Mouse (Mus musculus): ENCODE measurements around the gene Rel. TPM values are rescaled to one million over a fixed set of nuclear protein-coding genes. Genes with fewer than 3 reads are reported as not detected.
A peak's percentile ranks its signal among the peaks of the same experiment; 100 is the strongest.

The Rel gene
- polyA plus RNA-seq, 1 experiment from 2014 or later: 0.68 TPM

DNA sequence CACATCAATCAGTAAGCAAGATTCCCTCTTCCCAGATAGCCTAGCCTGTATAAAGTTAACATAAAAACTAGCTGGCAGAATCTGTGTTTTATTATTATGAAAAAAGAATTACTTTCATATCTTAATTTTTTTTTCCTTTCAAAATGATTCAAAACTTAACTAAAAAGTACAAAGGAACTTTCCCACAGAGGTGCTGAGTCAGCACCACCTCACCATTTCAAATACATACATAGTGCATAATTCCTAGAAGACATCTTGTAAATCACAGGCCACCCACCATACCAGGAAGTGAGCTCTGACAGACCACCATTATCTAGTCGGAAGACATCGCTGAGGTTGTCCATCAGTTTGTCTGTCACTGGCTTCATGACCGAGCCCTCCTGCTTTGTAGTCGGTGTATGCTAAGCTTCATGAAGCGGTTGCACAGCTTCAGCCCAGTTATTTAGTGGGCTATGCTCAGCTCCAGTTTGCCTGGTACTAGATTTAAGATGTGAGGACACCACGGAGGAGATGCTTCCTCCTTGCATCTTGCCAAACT, 36.0 kb downstream of the Rel start:
- Histone ChIP-seq H3K9me3 (replicated peaks; ENCODE audit: control insufficient read depth, low read length) (no peaks in the 10 kb centered on the region), H3K27me3 (ENCODE audit: control insufficient read depth, insufficient read depth, low read depth, low read length) (no peaks in the 10 kb centered on the region), H3K27ac (ENCODE audit: low read length) (no peak overlapping the region), H3K4me1 (ENCODE audit: control insufficient read depth, low read depth, low read length) (no peaks in the 10 kb centered on the region), H3K4me3 (ENCODE audit: low read depth, low read length) (no peak overlapping the region), H3K9ac (ENCODE audit: low read depth, low read length) (no peak overlapping the region), H3K36me3 (ENCODE audit: control insufficient read depth, insufficient read depth) (no peaks in the 10 kb centered on the region), H3K4me2 (ENCODE audit: low read depth, low read length) (no peak overlapping the region)
- 73% methylated on average over 6 of the region's 6 CpGs for WGBS (ENCODE audit: insufficient replicate concordance)
- ATAC-seq (ENCODE audit: low read depth): no peak

DNA sequence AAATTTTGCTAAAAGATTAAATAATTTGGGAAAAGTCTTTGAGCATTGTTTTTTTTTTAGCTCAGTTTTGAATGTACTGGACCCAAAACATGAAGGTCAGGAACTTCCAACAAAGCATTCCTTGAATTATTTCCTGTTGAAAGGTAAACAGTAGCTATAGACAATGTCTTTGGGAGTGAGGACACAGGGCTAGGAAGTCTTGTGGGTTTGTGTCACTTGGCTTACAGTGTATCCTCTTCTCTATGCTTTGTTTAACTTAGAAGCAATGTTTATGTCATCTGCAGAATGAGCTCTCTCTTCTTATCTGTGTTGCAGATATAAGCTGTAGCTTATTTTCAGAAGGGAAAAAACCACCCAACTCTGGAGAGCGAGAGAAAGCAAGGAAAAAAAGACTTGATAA, 37.9 kb downstream of the Rel start:
- H3K27me3 ChIP-seq (ENCODE audit: control insufficient read depth, insufficient read depth, low read depth, low read length): no peaks in the 10 kb centered on the region
- no peak overlapping the region for H3K4me2 ChIP-seq (ENCODE audit: low read depth, low read length)
- no peaks in the 10 kb centered on the region for H3K4me1 ChIP-seq (ENCODE audit: control insufficient read depth, low read depth, low read length)
- H3K27ac ChIP-seq (ENCODE audit: low read length): no peak overlapping the region
- no peaks in the 10 kb centered on the region for H3K9me3 ChIP-seq (replicated peaks; ENCODE audit: control insufficient read depth, low read length)
- no peak overlapping the region for H3K4me3 ChIP-seq (ENCODE audit: low read depth, low read length)
- H3K36me3 ChIP-seq (ENCODE audit: control insufficient read depth, insufficient read depth): no peaks in the 10 kb centered on the region
- H3K9ac ChIP-seq (ENCODE audit: low read depth, low read length): no peak overlapping the region
- no peak for ATAC-seq (ENCODE audit: low read depth)
- WGBS (ENCODE audit: insufficient replicate concordance): 33% methylated on average over 1 of the region's 1 CpGs

DNA sequence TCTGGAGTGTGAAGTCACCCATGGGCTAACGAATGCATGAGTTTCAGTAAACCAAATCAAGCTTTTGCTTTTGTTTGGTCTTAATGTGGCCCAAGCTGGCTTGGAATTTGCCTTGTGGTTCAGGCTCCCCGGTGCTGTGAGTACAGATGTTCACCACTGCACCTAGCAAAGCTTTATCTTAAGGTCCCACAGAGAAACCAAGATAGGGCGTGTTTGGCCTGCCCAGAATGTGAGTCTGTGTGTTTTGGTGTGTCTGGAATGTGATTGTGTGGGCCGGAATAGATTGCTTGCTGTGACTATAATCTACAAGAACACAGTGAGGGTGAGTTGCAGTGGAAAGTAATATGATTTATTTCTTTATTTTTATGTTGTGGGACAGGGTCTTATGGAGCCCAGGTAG, 40.6 kb downstream of the Rel start:
- H3K27ac ChIP-seq (ENCODE audit: low read length): no peak overlapping the region
- no peaks in the 10 kb centered on the region for H3K27me3 ChIP-seq (ENCODE audit: control insufficient read depth, insufficient read depth, low read depth, low read length)
- no peaks in the 10 kb centered on the region for H3K9me3 ChIP-seq (replicated peaks; ENCODE audit: control insufficient read depth, low read length)
- H3K4me2 ChIP-seq (ENCODE audit: low read depth, low read length): no peak overlapping the region
- H3K9ac ChIP-seq (ENCODE audit: low read depth, low read length): no peak overlapping the region
- WGBS (ENCODE audit: insufficient replicate concordance): 33% methylated on average over 4 of the region's 4 CpGs
- H3K4me3 ChIP-seq (ENCODE audit: low read depth, low read length): no peak overlapping the region
- ATAC-seq (ENCODE audit: low read depth): 0 out of 2 replicates have a peak, but pooled peaks have one; percentile 41
- H3K36me3 ChIP-seq (ENCODE audit: control insufficient read depth, insufficient read depth): no peaks in the 10 kb centered on the region
- no peaks in the 10 kb centered on the region for H3K4me1 ChIP-seq (ENCODE audit: control insufficient read depth, low read depth, low read length)

DNA sequence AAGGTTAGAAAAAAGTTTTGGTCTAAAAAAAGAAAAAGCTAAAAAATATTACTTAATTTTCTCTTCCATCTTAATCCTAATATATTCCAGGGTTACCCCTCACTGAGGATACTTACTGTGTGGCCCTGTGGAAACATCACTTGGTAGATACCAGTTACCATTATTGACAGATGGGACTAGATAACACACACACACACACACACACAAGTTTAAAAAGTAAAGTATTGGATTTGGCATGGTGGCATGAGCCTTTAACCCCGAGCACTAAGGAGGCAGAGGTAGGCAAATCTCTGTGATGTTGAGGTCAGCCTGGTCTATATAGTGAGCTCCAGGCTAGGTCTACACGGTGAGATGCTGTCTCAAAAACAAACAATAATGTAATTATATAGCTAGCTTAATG, 42.6 kb downstream of the Rel start:
- H3K27me3 ChIP-seq (ENCODE audit: control insufficient read depth, insufficient read depth, low read depth, low read length): no peaks in the 10 kb centered on the region
- no peak overlapping the region for H3K9ac ChIP-seq (ENCODE audit: low read depth, low read length)
- no peaks in the 10 kb centered on the region for H3K36me3 ChIP-seq (ENCODE audit: control insufficient read depth, insufficient read depth)
- no peaks in the 10 kb centered on the region for H3K9me3 ChIP-seq (replicated peaks; ENCODE audit: control insufficient read depth, low read length)
- no peaks in the 10 kb centered on the region for H3K4me1 ChIP-seq (ENCODE audit: control insufficient read depth, low read depth, low read length)
- H3K27ac ChIP-seq (ENCODE audit: low read length): no peak overlapping the region
- 75% methylated on average over 2 of the region's 2 CpGs for WGBS (ENCODE audit: insufficient replicate concordance)
- H3K4me3 ChIP-seq (ENCODE audit: low read depth, low read length): no peak overlapping the region
- ATAC-seq (ENCODE audit: low read depth): no peak
- H3K4me2 ChIP-seq (ENCODE audit: low read depth, low read length): no peak overlapping the region

- no peak overlapping the region for H3K4me2 ChIP-seq (ENCODE audit: low read depth, low read length)
- no peak overlapping the region for H3K27ac ChIP-seq (ENCODE audit: low read length)
- H3K27me3 ChIP-seq (ENCODE audit: control insufficient read depth, insufficient read depth, low read depth, low read length): no peaks in the 10 kb centered on the region
- no peaks in the 10 kb centered on the region for H3K4me1 ChIP-seq (ENCODE audit: control insufficient read depth, low read depth, low read length)
- WGBS (ENCODE audit: insufficient replicate concordance): 73% methylated on average over 2 of the region's 2 CpGs
- no peak overlapping the region for H3K4me3 ChIP-seq (ENCODE audit: low read depth, low read length)
- no peak overlapping the region for H3K9ac ChIP-seq (ENCODE audit: low read depth, low read length)
- no peak for ATAC-seq (ENCODE audit: low read depth)
- H3K36me3 ChIP-seq (ENCODE audit: control insufficient read depth, insufficient read depth): no peaks in the 10 kb centered on the region
- no peaks in the 10 kb centered on the region for H3K9me3 ChIP-seq (replicated peaks; ENCODE audit: control insufficient read depth, low read length)
These were observed 44.3 kb downstream of the Rel start for GRCm38 (mm10) chr11:23726441-23726840.

GRCm38 (mm10) chr11:23725850-23726249, 44.9 kb downstream of the Rel start:
- no peaks in the 10 kb centered on the region for H3K27me3 ChIP-seq (ENCODE audit: control insufficient read depth, insufficient read depth, low read depth, low read length)
- H3K4me2 ChIP-seq (ENCODE audit: low read depth, low read length): no peak overlapping the region
- H3K9ac ChIP-seq (ENCODE audit: low read depth, low read length): no peak overlapping the region
- H3K4me3 ChIP-seq (ENCODE audit: low read depth, low read length): no peak overlapping the region
- H3K9me3 ChIP-seq (replicated peaks; ENCODE audit: control insufficient read depth, low read length): no peaks in the 10 kb centered on the region
- ATAC-seq (ENCODE audit: low read depth): no peak
- no peaks in the 10 kb centered on the region for H3K4me1 ChIP-seq (ENCODE audit: control insufficient read depth, low read depth, low read length)
- no peaks in the 10 kb centered on the region; the same call in 1 of the 2 replicates for H3K36me3 ChIP-seq (ENCODE audit: control insufficient read depth, insufficient read depth)
- 84% methylated on average over 2 of the region's 2 CpGs for WGBS (ENCODE audit: insufficient replicate concordance)
- H3K27ac ChIP-seq (ENCODE audit: low read length): no peak overlapping the region

DNA sequence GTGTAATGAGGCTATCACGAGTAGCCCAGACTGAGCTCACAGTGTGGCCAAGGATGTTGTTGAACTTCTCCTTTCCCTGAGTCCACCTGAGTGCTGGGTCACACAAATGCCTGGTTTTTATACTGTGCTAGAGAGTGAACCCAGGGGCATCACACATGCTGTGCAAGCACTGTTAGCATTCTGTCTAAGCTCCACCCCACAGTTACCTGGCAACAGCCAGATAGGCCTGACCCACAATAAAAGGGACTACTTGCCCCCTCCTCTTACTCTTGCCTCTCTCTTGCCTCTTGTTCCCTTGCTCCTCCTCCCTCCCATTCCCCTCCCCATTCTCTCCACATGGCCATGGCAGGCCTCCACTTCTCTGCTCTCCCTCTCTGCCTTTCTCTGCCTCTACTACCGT, 48.4 kb downstream of the Rel start:
- Histone ChIP-seq H3K9me3 (replicated peaks; ENCODE audit: control insufficient read depth, low read length) (no peaks in the 10 kb centered on the region), H3K4me3 (ENCODE audit: low read depth, low read length) (no peak overlapping the region), H3K4me1 (ENCODE audit: control insufficient read depth, low read depth, low read length) (no peaks in the 10 kb centered on the region), H3K27me3 (ENCODE audit: control insufficient read depth, insufficient read depth, low read depth, low read length) (no peaks in the 10 kb centered on the region), H3K9ac (ENCODE audit: low read depth, low read length) (no peak overlapping the region), H3K4me2 (ENCODE audit: low read depth, low read length) (no peak overlapping the region), H3K27ac (ENCODE audit: low read length) (no peak overlapping the region), H3K36me3 (ENCODE audit: control insufficient read depth, insufficient read depth) (peaks cover 4% of the 10 kb centered on the region)
- ATAC-seq (ENCODE audit: low read depth): no peak
- 53% methylated on average over 2 of the region's 2 CpGs for WGBS (ENCODE audit: insufficient replicate concordance)

DNA sequence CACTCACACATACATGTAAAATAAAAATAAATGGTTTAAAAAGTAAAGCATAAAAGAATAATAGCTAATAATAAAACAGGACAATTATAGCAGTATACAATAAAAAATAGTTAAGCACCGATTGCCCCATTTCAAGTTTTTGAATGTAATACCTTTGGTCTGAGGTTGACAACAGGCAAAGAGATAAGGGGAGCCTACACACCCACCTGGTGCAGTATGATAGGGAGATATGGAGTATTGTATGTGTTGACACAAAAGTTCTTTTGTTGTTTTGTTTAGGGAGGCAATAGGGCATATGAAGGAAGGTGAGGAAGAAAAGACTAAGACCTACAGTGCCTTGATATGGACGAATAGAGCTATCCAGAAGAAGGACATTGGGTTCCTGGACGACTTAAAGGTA, 50.9 kb downstream of the Rel start:
- Histone ChIP-seq H3K4me2 (ENCODE audit: low read depth, low read length) (no peak overlapping the region), H3K4me3 (ENCODE audit: low read depth, low read length) (no peak overlapping the region), H3K9me3 (replicated peaks; ENCODE audit: control insufficient read depth, low read length) (no peaks in the 10 kb centered on the region), H3K36me3 (ENCODE audit: control insufficient read depth, insufficient read depth) (peaks cover 4% of the 10 kb centered on the region), H3K27ac (ENCODE audit: low read length) (no peak overlapping the region), H3K9ac (ENCODE audit: low read depth, low read length) (no peak overlapping the region), H3K4me1 (ENCODE audit: control insufficient read depth, low read depth, low read length) (no peaks in the 10 kb centered on the region), H3K27me3 (ENCODE audit: control insufficient read depth, insufficient read depth, low read depth, low read length) (no peaks in the 10 kb centered on the region)
- WGBS (ENCODE audit: insufficient replicate concordance): 48% methylated on average over 3 of the region's 3 CpGs
- ATAC-seq (ENCODE audit: low read depth): no peak

- H3K27me3 ChIP-seq (ENCODE audit: control insufficient read depth, insufficient read depth, low read depth, low read length): no peaks in the 10 kb centered on the region
- WGBS (ENCODE audit: insufficient replicate concordance): 79% methylated on average over 2 of the region's 2 CpGs
These were observed 51.9 kb downstream of the Rel start for GRCm38 (mm10) chr11:23718856-23719255.

More at GRCm38 (mm10) chr11:23718856-23719255, 51.9 kb downstream of the Rel start:
- Histone ChIP-seq H3K4me1 (ENCODE audit: control insufficient read depth, low read depth, low read length) (no peaks in the 10 kb centered on the region), H3K27ac (ENCODE audit: low read length) (no peak overlapping the region), H3K4me2 (ENCODE audit: low read depth, low read length) (no peak overlapping the region), H3K36me3 (ENCODE audit: control insufficient read depth, insufficient read depth) (peaks cover 4% of the 10 kb centered on the region), H3K9ac (ENCODE audit: low read depth, low read length) (no peak overlapping the region), H3K4me3 (ENCODE audit: low read depth, low read length) (no peak overlapping the region), H3K9me3 (replicated peaks; ENCODE audit: control insufficient read depth, low read length) (no peaks in the 10 kb centered on the region)
- no peak for ATAC-seq (ENCODE audit: low read depth)
